In the genomic region with DNA sequence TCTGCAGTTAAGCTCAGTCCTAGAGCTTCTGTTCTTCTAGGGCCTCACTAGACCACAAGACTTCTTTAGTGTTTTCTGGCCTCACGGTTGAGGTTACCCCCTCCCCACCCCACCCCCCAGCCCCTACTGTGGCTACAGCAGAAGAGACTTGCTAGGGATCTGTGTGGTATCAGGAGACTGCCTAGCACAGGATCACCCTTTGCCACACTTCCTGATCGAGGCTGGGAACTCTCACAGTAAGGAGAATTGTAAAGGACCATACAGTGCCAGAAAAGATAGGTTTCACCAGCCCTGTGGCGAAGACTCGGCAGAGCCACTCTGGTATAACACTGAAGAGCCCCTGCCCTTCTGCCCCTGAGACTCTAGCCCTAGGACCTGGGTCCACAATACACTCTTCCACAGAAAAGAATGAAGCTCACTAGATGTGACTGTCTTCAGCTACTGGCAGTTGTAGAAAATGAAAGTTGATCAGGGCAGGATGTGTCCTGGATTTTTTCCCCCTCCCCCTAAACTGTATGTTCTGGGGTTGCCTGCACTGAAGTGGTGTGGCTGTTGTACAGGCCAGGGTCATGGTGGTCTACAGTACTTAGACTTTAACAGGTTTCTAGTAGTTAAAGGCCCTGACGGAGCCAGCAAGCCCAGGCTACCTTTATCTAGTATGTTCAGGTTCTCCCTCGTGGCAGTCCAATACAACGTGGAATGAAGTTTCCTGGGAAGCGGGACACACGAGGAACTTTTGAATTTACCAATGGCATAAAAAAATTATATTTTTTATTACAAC, we compare ENCODE assay signal across 8 mouse cellular contexts.
DNase-seq lines count a peak whose midpoint lies in the region; ATAC-seq lines count a peak whose summit lies in the region.

No protein-coding gene starts in this region.

- H3K27me3 ChIP-seq in limb, embryonic 12.5 days: peaks cover 77% of the 10 kb centered on the region
- peaks cover 95% of the 10 kb centered on the region for H3K27me3 ChIP-seq in limb, embryonic 10.5 days (ENCODE audit: low read depth, poor library complexity, severe bottlenecking)
- H3K27me3 ChIP-seq in embryonic facial prominence, embryonic 15.5 days: no peaks in the 10 kb centered on the region

- 0 out of 2 replicates have a peak, but pooled peaks cover 2% of the 10 kb centered on the region for H3K36me3 ChIP-seq in limb, embryonic 12.5 days
- H3K36me3 ChIP-seq in limb, embryonic 10.5 days: no peaks in the 10 kb centered on the region
- H3K36me3 ChIP-seq in embryonic facial prominence, embryonic 15.5 days: peaks cover 2% of the 10 kb centered on the region; the same call in 1 of the 2 replicates

- H3K9me3 ChIP-seq in limb, embryonic 12.5 days: no peaks in the 10 kb centered on the region
- no peaks in the 10 kb centered on the region for H3K9me3 ChIP-seq in limb, embryonic 10.5 days (replicated peaks)
- no peaks in the 10 kb centered on the region for H3K9me3 ChIP-seq in embryonic facial prominence, embryonic 15.5 days (replicated peaks)

- H3K4me1 ChIP-seq in limb, embryonic 12.5 days (replicated peaks): peaks cover 19% of the 10 kb centered on the region
- peaks cover 22% of the 10 kb centered on the region for H3K4me1 ChIP-seq in limb, embryonic 10.5 days
- H3K4me1 ChIP-seq in embryonic facial prominence, embryonic 15.5 days: peaks cover 34% of the 10 kb centered on the region

- WGBS in limb, embryonic 12.5 days: 67% methylated on average over 9 of the region's 9 CpGs
- WGBS in limb, embryonic 10.5 days: 69% methylated on average over 9 of the region's 9 CpGs
- WGBS in embryonic facial prominence, embryonic 15.5 days: 53% methylated on average over 9 of the region's 9 CpGs

- no peak overlapping the region for H3K27ac ChIP-seq in limb, embryonic 12.5 days
- no peak overlapping the region for H3K27ac ChIP-seq in limb, embryonic 10.5 days
- H3K27ac ChIP-seq in embryonic facial prominence, embryonic 15.5 days (replicated peaks): peak overlapping the region; percentile 98

- ATAC-seq in limb, embryonic 12.5 days (ENCODE audit: insufficient number of reproducible peaks, insufficient read depth, low FRiP score, low TSS enrichment, low read depth): no peak
- ATAC-seq in embryonic facial prominence, embryonic 15.5 days (ENCODE audit: insufficient number of reproducible peaks, low FRiP score, low TSS enrichment, low read depth): no peak
- peak; percentile 21 for ATAC-seq in megakaryocyte-erythroid progenitor cell, adult 5-6 weeks (replicated peaks; ENCODE audit: low FRiP score, low TSS enrichment, poor library complexity, severe bottlenecking)
- no peak for ATAC-seq in CD4-positive, CD25-positive, alpha-beta regulatory T cell, adult 4 months

- peak overlapping the region; percentile 88; the same call in 1 of the 2 replicates for H3K4me2 ChIP-seq in limb, embryonic 12.5 days
- peak overlapping the region; percentile 81 for H3K4me2 ChIP-seq in embryonic facial prominence, embryonic 15.5 days (replicated peaks)

- no peak overlapping the region for H3K9ac ChIP-seq in limb, embryonic 12.5 days (replicated peaks)
- 0 out of 2 replicates have a peak overlapping the region, but pooled peaks have one; percentile 99 for H3K9ac ChIP-seq in embryonic facial prominence, embryonic 15.5 days

- peak; percentile 7 for DNase-seq in adrenal gland, postnatal 25 days
- no peak for DNase-seq in adrenal gland, postnatal 14 days
- DNase-seq in limb, embryonic 10.5 days (ENCODE audit: low spot score): no peak
- no peak for DNase-seq in urinary bladder, adult 2 months (ENCODE audit: low spot score)

- H3K4me3 ChIP-seq in limb, embryonic 12.5 days (replicated peaks): no peak overlapping the region
- no peak overlapping the region for H3K4me3 ChIP-seq in limb, embryonic 10.5 days
- peak overlapping the region; percentile 93 for H3K4me3 ChIP-seq in embryonic facial prominence, embryonic 15.5 days (replicated peaks)
